Mouse (Mus musculus) heart, embryonic 10.5 days (tissue): ENCODE measurements around the gene Fam133b. TPM values are rescaled to one million over a fixed set of nuclear protein-coding genes. Genes with fewer than 3 reads are reported as not detected.
"Not testable (repeated sequence)": the region's sequence is repeated elsewhere in the genome, so short reads cannot be mapped to it uniquely, and the experiment has no call there.

ENCODE experiments used
- DNase-seq: peaks from one replicate; pipeline ENCODE4 v3.0.0-alpha.2; 2017; ENCODE audit warnings: low spot score
- H3K27ac ChIP-seq: fragments of 300-500 bp; sonication (generic); 2 replicates; pipeline ENCODE4 v1.5.1; 2016; ENCODE audit warnings: mild to moderate bottlenecking
- H3K27me3 ChIP-seq: fragments of 300-500 bp; sonication (generic); 2 replicates; pipeline ENCODE4 v1.6.1; 2016; ENCODE audit warnings: mild to moderate bottlenecking; ENCODE audit not compliant: poor library complexity, insufficient read depth, severe bottlenecking
- H3K36me3 ChIP-seq: fragments of 300-500 bp; sonication (generic); 2 replicates; pipeline ENCODE4 v1.6.1; 2016; ENCODE audit warnings: mild to moderate bottlenecking, moderate library complexity
- H3K4me1 ChIP-seq: fragments of 300-500 bp; sonication (generic); 2 replicates; pipeline ENCODE4 v1.6.1; 2016; ENCODE audit warnings: mild to moderate bottlenecking
- H3K4me3 ChIP-seq: fragments of 300-500 bp; sonication (generic); 2 replicates; pipeline ENCODE4 v1.5.1; 2016; ENCODE audit warnings: mild to moderate bottlenecking, moderate library complexity
- H3K9me3 ChIP-seq: fragments of 300-500 bp; sonication (generic); 2 replicates; pipeline ENCODE4 v1.6.1; 2016; ENCODE audit warnings: mild to moderate bottlenecking, moderate library complexity
- WGBS: fragments of 180-500 bp; shearing (Covaris S2); methylation state at CpG from one replicate; pipeline ENCODE4 v1.1.7; 2016; 5-methylcytosine and 5-hydroxymethylcytosine counted together
- polyA plus RNA-seq: library from polyadenylated mRNA; unstranded; fragments of >200 nt; fragmentation: Nextera tagmentation; extraction: Ambion mirVana; gene quantifications from 2 replicates; pipeline ENCODE4 v1.2.1, GENCODE M21; 2016

Gene Fam133b
- polyA plus RNA-seq, 1 experiment from 2014 or later = 19.3 TPM

DNA sequence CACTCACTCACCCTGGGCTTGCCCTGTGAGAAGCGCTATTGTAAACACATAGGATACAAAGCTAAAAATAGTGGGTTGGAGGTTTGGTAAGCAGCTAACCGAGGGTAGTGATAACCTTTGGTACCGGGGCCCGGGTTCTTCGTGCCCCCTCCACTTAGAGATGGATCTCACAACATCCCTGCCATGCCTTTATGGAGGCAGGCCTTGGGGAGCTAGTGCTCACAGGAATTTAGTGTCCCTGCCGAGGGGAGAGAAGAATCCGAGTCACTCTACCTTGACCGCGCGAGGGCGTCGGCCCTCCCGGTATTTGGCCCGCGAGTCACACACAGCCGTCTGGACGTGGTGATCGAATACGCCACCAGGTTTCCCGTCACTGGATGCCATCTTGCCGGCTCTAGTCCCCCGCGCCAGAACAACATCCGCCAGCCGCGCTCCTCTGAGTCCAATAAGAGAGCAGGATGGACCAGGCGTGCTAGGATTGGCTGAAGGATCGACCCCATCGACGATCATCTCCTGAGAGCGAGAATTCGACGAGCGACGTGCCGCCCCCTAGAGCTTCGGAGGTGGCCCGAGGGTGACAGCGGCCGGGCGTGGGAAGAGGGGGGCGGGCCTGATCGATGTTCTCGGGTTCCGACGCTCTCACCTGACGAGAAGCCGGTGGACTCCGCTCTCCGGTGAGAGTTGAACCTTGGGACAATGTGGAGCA lies 52.2 kb downstream of the Fam133b start, which contains the start of gene Pex1:
Pex1 (plus strand) TSS at position 374 of the 706 bp plus-strand sequence.
- H3K36me3 ChIP-seq = peaks cover 12% of the 10 kb centered on the region
- no peaks in the 10 kb centered on the region for H3K9me3 ChIP-seq
- under 1% methylated on average over 50 of the region's 50 CpGs for WGBS
- no peaks in the 10 kb centered on the region for H3K27me3 ChIP-seq
- DNase-seq = peak; percentile 99
- H3K4me3 ChIP-seq = peak within 1 kb of the TSS; percentile 87
- peaks cover 13% of the 10 kb centered on the region for H3K4me1 ChIP-seq
- H3K27ac ChIP-seq = peak within 1 kb of the TSS; percentile 90

DNA sequence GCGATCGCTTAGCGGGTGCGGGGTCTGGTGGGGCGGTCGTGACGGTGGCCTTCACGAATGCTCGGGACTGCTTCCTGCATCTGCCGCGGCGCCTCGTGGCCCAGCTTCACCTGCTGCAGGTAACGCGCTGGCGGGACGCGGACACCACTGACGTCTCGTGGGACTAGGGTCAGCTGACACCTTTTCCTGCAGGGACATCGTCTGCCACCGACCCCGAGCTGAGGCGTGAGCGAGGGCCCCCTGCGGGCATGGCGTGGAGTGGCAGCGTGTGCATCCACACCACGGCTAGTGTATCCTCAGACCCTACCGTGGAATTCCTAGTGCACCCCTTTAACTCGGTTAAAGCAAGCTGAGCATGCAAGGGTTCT lies 52.8 kb downstream of the Fam133b start, which contains the start of gene Rbm48:
Rbm48 (minus strand) TSS at position 187 of the 368 bp plus-strand sequence.
- H3K9me3 ChIP-seq = no peaks in the 10 kb centered on the region
- no peaks in the 10 kb centered on the region for H3K27me3 ChIP-seq
- peak; percentile 89 for DNase-seq
- peaks cover 6% of the 10 kb centered on the region for H3K36me3 ChIP-seq
- peak within 1 kb of the TSS; percentile 87 for H3K4me3 ChIP-seq
- WGBS = under 1% methylated on average over 31 of the region's 31 CpGs
- H3K4me1 ChIP-seq = peaks cover 13% of the 10 kb centered on the region
- peak within 1 kb of the TSS; percentile 90 for H3K27ac ChIP-seq

DNA sequence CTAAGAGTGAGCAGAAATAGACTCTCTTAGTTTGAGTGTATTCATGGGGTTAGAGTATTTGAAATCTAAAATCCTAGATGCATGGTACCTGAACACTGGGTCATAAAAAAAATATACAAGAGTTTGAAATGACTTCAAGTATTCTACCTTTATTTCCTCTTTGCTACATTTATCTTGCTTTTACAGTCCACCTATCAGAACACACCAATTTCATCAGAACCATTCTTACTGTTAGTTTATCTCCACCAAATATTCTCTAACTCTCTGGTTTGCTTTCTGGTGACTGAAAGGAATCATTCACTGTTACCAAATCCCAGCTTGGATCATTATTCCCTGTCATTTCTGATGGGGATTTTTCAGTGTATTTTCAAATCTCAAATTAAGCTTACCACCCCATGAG lies 53.5 kb downstream of the Fam133b start:
- Histone ChIP-seq H3K9me3 (no peaks in the 10 kb centered on the region), H3K36me3 (no peaks in the 10 kb centered on the region), H3K4me3 (peak overlapping the region; percentile 87), H3K4me1 (peaks cover 13% of the 10 kb centered on the region), H3K27me3 (no peaks in the 10 kb centered on the region), H3K27ac (no peak overlapping the region)
- DNase-seq = no peak

DNA sequence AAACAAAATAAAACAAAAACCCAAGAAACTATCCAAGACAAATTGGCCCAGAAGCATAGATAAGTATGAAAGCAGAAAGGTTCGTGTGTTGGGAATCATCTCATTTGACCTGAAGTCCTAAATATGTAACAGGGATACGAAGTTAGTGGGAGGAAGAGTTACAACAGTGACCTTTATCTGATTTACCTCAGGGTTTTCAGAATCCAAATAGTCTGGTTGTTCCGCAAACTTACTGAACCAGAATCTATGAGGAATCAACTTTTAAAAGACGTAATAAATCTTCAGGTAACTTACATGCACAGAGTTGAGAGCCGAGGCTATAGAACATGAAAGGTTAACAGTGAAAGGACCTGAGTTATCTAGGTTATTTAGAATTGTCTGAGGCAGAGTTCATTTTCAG lies 55.1 kb downstream of the Fam133b start:
- 84% methylated on average over 5 of the region's 5 CpGs for WGBS
- no peak overlapping the region for H3K4me3 ChIP-seq
- H3K27ac ChIP-seq = no peak overlapping the region
- no peak for DNase-seq
- peaks cover 13% of the 10 kb centered on the region for H3K4me1 ChIP-seq
- H3K36me3 ChIP-seq = peaks cover 3% of the 10 kb centered on the region; the same call in 1 of the 2 replicates
- no peaks in the 10 kb centered on the region for H3K9me3 ChIP-seq
- H3K27me3 ChIP-seq = no peaks in the 10 kb centered on the region

DNA sequence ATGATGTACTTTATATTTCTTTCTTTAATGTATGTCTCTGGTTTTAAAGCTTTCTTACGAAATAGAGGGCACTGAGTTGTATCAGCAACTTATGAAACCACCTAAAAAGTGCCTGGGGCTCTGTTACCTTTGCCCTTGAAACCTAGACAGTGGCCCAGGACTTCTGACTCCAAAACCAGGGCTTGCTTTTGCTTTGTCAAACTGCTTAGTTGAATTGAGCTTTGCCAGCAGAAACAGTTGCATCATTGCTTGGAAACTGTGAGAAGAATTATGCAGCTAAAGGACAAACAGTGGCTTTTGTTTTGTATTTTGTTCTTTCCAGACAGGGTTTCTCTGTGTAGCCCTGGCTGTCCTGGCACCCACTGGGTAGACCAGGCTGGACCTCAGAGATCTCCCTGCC lies 56.7 kb downstream of the Fam133b start:
- Histone ChIP-seq H3K9me3 (no peaks in the 10 kb centered on the region), H3K36me3 (peaks cover 14% of the 10 kb centered on the region; the same call in 1 of the 2 replicates), H3K27ac (no peak overlapping the region), H3K27me3 (no peaks in the 10 kb centered on the region), H3K4me1 (peaks cover 7% of the 10 kb centered on the region), H3K4me3 (no peak overlapping the region)
- no peak for DNase-seq
- WGBS = 76% methylated on average over 1 of the region's 1 CpGs

DNA sequence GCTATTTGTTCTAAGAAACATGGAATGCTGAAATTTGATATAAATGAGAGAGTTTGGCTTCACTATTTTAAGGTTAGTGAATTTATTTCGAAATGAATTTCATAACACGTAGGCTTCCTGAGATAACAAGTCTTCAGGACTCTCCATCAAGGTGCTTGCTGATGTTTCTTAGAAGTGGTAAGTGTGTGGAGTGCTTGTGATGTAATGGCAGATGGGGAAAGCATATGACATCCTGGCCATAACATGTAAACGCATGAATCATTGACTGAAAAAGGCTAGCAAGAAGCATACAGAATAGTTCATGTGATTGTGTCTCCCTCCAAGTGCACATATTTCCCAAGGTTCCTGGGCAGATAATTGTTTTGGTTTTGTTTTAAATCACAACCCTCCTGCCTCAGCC lies 57.2 kb downstream of the Fam133b start:
- peaks cover 19% of the 10 kb centered on the region for H3K36me3 ChIP-seq
- WGBS = 85% methylated on average over 3 of the region's 3 CpGs
- peaks cover 5% of the 10 kb centered on the region for H3K4me1 ChIP-seq
- no peak overlapping the region for H3K27ac ChIP-seq
- no peak overlapping the region for H3K4me3 ChIP-seq
- no peak for DNase-seq
- H3K27me3 ChIP-seq = no peaks in the 10 kb centered on the region
- no peaks in the 10 kb centered on the region for H3K9me3 ChIP-seq

DNA sequence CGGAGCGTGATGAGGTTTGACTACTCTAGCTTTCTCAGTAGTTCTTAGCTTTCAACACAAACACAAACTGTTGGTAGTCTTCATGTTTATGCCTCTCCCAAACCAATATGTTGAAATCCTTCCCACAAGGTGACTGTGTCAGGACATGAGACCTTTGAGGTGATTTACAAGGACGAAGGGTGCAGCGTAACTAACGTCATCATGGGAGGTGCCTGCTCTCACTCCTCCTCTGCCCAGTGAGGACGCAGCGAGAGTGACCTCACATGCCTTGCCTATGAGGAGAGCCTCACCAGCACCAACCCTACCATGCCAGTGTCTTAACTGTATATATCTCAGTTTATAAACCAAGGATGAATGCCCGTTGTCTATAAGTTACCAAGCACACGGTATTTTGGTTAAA lies 63.5 kb downstream of the Fam133b start:
- H3K36me3 ChIP-seq = peaks cover 54% of the 10 kb centered on the region
- H3K4me1 ChIP-seq = no peaks in the 10 kb centered on the region
- DNase-seq = no peak
- no peak overlapping the region for H3K4me3 ChIP-seq
- H3K27ac ChIP-seq = no peak overlapping the region
- no peaks in the 10 kb centered on the region for H3K9me3 ChIP-seq
- 92% methylated on average over 9 of the region's 9 CpGs for WGBS
- H3K27me3 ChIP-seq = no peaks in the 10 kb centered on the region

DNA sequence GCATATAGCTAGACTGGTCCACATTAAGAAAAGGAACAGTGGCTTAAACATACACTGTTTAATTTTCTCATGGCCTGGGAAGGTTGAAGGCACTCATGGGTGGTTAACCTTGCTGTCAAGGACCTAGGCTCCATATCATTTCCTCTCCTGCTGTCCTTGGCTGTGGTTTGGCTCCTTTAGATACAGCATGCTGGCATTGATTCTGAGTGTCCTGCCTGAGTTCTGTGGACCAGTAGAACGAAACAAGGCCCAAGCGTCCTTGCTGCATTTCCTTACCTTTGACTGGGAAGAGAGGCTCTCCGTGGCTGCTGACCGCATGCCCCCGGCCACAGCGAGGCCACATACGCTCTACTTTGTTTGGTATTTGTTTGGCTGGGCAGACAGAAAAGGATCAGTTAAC lies 65.6 kb downstream of the Fam133b start:
- peaks cover 56% of the 10 kb centered on the region for H3K36me3 ChIP-seq
- H3K4me1 ChIP-seq = no peaks in the 10 kb centered on the region
- WGBS = 91% methylated on average over 7 of the region's 7 CpGs
- H3K4me3 ChIP-seq = no peak overlapping the region
- no peak for DNase-seq
- H3K9me3 ChIP-seq = no peaks in the 10 kb centered on the region
- no peak overlapping the region for H3K27ac ChIP-seq
- H3K27me3 ChIP-seq = no peaks in the 10 kb centered on the region

DNA sequence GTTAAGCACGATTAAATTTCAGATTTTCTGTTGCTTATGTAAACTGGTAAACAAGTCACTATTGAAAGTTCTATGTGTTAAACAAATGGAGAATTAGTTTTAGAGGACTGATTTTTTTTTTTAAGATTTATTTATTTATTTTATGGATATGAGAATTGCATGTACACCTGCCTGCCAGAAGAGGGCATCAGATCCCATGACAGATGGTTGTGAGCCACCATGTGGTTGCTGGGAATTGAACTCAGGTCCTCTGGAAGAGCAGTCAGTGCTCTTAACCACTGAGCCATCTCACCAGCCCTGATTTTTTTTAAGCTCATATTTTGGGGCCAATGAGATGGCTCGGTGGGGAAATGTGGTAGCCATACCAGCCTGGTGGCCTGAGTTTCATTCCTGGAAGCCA lies 68.2 kb downstream of the Fam133b start:
- not testable (repeated sequence) for H3K4me1 ChIP-seq, H3K4me3 ChIP-seq, H3K9me3 ChIP-seq, DNase-seq, H3K27ac ChIP-seq, H3K27me3 ChIP-seq
- 93% methylated on average over 2 of the region's 2 CpGs for WGBS
- H3K36me3 ChIP-seq = peaks cover 56% of the 10 kb centered on the region

Other genes with a start within 250 kb of the Fam133b start
- 20.9 and 32.4 TPM in 2 replicates for gene Cdk6, start 202.3 kb upstream of the Fam133b start, polyA plus RNA-seq
- gene 1700109H08Rik, start 27.7 kb downstream of the Fam133b start, polyA plus RNA-seq = 2.7 and 3.8 TPM in 2 replicates
- gene Pex1, start 52.2 kb downstream of the Fam133b start, polyA plus RNA-seq = 11.5 and 13.9 TPM in 2 replicates
- gene Rbm48, start 52.8 kb downstream of the Fam133b start, polyA plus RNA-seq = 10.9 and 11.4 TPM in 2 replicates
- gene Tmbim7, start 107.3 kb downstream of the Fam133b start, polyA plus RNA-seq = not detected in 2 replicates
- gene Gatad1, start 113.4 kb downstream of the Fam133b start, polyA plus RNA-seq = 63.0 and 68.9 TPM in 2 replicates